ENCODE assay signal across 10 mouse cellular contexts in the genomic region with DNA sequence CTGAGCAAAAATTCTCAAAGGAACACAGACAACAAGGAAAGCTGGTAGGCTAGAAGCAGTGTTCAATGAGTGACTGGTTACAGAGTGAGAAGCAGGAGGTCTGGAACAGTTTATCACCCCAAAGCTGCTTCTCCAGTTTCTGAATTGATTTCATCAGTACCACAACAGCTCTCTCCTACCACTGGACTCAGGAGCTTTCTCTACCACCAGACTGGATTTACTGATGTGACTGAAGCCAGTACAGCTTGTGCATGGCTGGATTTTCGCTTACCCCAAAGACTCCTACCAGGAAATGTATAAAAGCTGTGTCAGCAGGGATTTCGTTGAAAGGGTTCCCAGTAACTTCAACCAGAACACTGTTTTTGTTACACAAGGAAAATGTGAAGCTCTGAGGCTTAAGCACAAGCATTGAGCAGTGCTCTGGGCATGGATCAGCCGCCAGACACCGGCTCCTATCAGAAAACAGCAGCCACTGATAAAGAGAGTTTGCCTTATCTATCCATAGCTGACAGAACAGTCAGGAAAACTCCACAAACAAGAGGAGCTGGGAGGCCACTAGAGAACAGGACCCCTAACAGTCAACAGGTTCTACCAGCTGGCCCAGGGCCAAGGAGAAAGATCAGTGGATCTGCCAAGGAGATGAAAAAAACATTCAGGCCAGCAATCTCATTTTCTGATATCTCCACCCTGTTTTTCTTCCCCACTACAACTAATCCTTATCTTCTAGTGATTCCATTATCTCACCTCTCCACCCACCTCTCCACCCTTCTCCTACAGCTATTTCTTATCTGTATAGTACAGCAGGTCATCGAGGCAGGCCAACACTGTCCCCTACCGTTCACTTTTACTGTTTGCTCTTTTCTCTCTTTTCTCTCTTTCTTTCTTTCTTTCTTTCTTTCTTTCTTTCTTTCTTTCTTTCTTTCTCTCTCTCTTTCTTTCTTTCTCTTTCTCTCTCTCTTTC.
DNase-seq lines count a peak whose midpoint lies in the region; ATAC-seq and TF ChIP-seq lines count a peak whose summit lies in the region.
"Had no signal": no experiment of that assay in that cellular context is flagged by ENCODE, and none has a peak within 500 bp of the region (broad histone marks: within the 10 kb centered on the region; RNA-seq: fewer than 3 reads in every experiment).

No protein-coding gene starts in this region.

- peak; percentile 91 for DNase-seq in heart, adult 11 months
- no peak for DNase-seq in heart, postnatal 10 days
- DNase-seq in G1E (ENCODE audit: low spot score), result peak; percentile 2
- peak; percentile 49 for DNase-seq in embryonic facial prominence, embryonic 14.5 days (ENCODE audit: low spot score)
- no peak for DNase-seq in right cerebral cortex, postnatal 14 days
- DNase-seq in thymus, postnatal 0 days (ENCODE audit: low spot score), result no peak

- 49% methylated on average over 6 of the region's 6 CpGs for WGBS in embryonic facial prominence, embryonic 14.5 days
- WGBS in limb, embryonic 15.5 days, result 59% methylated on average over 6 of the region's 6 CpGs

- peaks cover 11% of the 10 kb centered on the region for H3K27me3 ChIP-seq in G1E (ENCODE audit: insufficient read depth, low read length)
- H3K27me3 ChIP-seq in embryonic facial prominence, embryonic 14.5 days (replicated peaks; ENCODE audit: control insufficient read depth, insufficient read depth, low read length), result no peaks in the 10 kb centered on the region
- no peaks in the 10 kb centered on the region for H3K27me3 ChIP-seq in limb, embryonic 15.5 days

- H3K9ac ChIP-seq in embryonic facial prominence, embryonic 14.5 days (ENCODE audit: low read depth, low read length), result no peak overlapping the region
- H3K9ac ChIP-seq in limb, embryonic 15.5 days, result no peak overlapping the region

- ATAC-seq in G1E (ENCODE audit: extremely low read depth, insufficient number of reproducible peaks, low FRiP score, poor library complexity, severe bottlenecking), result peak; percentile 77
- peak; percentile 44; the same call in 1 of the 2 replicates for ATAC-seq in embryonic facial prominence, embryonic 14.5 days (ENCODE audit: low read depth)
- no peak for ATAC-seq in limb, embryonic 15.5 days (ENCODE audit: insufficient number of reproducible peaks, low FRiP score, low TSS enrichment, low read depth)
- no peak for ATAC-seq in erythroblast, adult 5-6 weeks (replicated peaks; ENCODE audit: low FRiP score, poor library complexity, severe bottlenecking)
- ATAC-seq: CD4-positive, CD25-positive, alpha-beta regulatory T cell, adult 4 months had no signal

- no peak for TF ChIP-seq CTCF in G1E (IDR thresholded peaks at IDR 0.05; ENCODE audit: low read depth, low read length)

- H3K9me3 ChIP-seq in G1E (replicated peaks), result no peaks in the 10 kb centered on the region
- no peaks in the 10 kb centered on the region for H3K9me3 ChIP-seq in embryonic facial prominence, embryonic 14.5 days (ENCODE audit: control insufficient read depth, low read length)
- no peaks in the 10 kb centered on the region for H3K9me3 ChIP-seq in limb, embryonic 15.5 days

- no peak overlapping the region for H3K4me3 ChIP-seq in G1E (ENCODE audit: low read depth, low read length)
- no peak overlapping the region for H3K4me3 ChIP-seq in embryonic facial prominence, embryonic 14.5 days (ENCODE audit: low read depth, low read length)
- H3K4me3 ChIP-seq in limb, embryonic 15.5 days, result no peak overlapping the region

- H3K27ac ChIP-seq in embryonic facial prominence, embryonic 14.5 days (replicated peaks; ENCODE audit: low read depth, low read length), result 0 out of 2 replicates have a peak overlapping the region, but pooled peaks have one; percentile 28
- H3K27ac ChIP-seq in limb, embryonic 15.5 days, result peak overlapping the region; percentile 47; the same call in 1 of the 2 replicates
- H3K27ac ChIP-seq: macrophage had no signal

- H3K4me2 ChIP-seq in embryonic facial prominence, embryonic 14.5 days (ENCODE audit: low read depth, low read length), result no peak overlapping the region
- H3K4me2 ChIP-seq in limb, embryonic 15.5 days, result no peak overlapping the region

- no peaks in the 10 kb centered on the region for H3K36me3 ChIP-seq in G1E (replicated peaks)
- H3K36me3 ChIP-seq in embryonic facial prominence, embryonic 14.5 days (ENCODE audit: control insufficient read depth, insufficient read depth, low read length), result no peaks in the 10 kb centered on the region
- no peaks in the 10 kb centered on the region for H3K36me3 ChIP-seq in limb, embryonic 15.5 days

- intact Hi-C loops in heart, postnatal 10 days (cut with DNase I), result loop anchor here (10.0 kb wide), 1 partner anchor 391 kb away; no protein-coding TSS in a partner anchor

- H3K4me1 ChIP-seq in G1E (ENCODE audit: insufficient read depth, low read depth, low read length), result peaks cover 9% of the 10 kb centered on the region; the same call in 1 of the 2 replicates
- no peaks in the 10 kb centered on the region for H3K4me1 ChIP-seq in embryonic facial prominence, embryonic 14.5 days (ENCODE audit: control insufficient read depth, insufficient read depth, low read length)
- no peaks in the 10 kb centered on the region for H3K4me1 ChIP-seq in limb, embryonic 15.5 days

Comparison
In these comparisons a context has a peak if more than half of its experiments do, and no peak if none do; other contexts are left out.
1. DNase-seq: peak in heart, adult 11 months (single experiment), G1E (single experiment) and embryonic facial prominence, embryonic 14.5 days (single experiment); none in heart, postnatal 10 days (0 of 2), right cerebral cortex, postnatal 14 days (single experiment) and thymus, postnatal 0 days (single experiment).
2. ATAC-seq: peak in G1E (single experiment) and embryonic facial prominence, embryonic 14.5 days (single experiment); none in limb, embryonic 15.5 days (single experiment) and erythroblast, adult 5-6 weeks (single experiment).